Mouse (Mus musculus) heart, embryonic 11.5 days (tissue): ENCODE measurements around the gene Clstn2. TPM values are rescaled to one million over a fixed set of nuclear protein-coding genes. Genes with fewer than 3 reads are reported as not detected.

Experiments used
- ATAC-seq: fragments of 200-750 bp; cut with Nextera tagmentation; replicated peaks from 2 replicates; pipeline ENCODE4 v1.8.0; 2017; ENCODE audit warnings: moderate library complexity; ENCODE audit not compliant: insufficient number of reproducible peaks, low FRiP score, low TSS enrichment
- H3K27ac ChIP-seq: fragments of 300-500 bp; sonication (generic); 2 replicates; pipeline ENCODE4 v1.5.1; 2014; ENCODE audit warnings: mild to moderate bottlenecking, low read depth, low read length
- H3K27me3 ChIP-seq: fragments of 300-500 bp; sonication (generic); 2 replicates; pipeline ENCODE4 v1.6.1; 2014; ENCODE audit warnings: mild to moderate bottlenecking, low read length, mixed read lengths; ENCODE audit not compliant: control insufficient read depth, insufficient read depth
- H3K36me3 ChIP-seq: fragments of 300-500 bp; sonication (generic); 2 replicates; pipeline ENCODE4 v1.6.1; 2014; ENCODE audit warnings: mild to moderate bottlenecking, low read length, moderate library complexity, mixed read lengths; ENCODE audit not compliant: control insufficient read depth, insufficient read depth
- H3K4me1 ChIP-seq: fragments of 300-500 bp; sonication (generic); 2 replicates; pipeline ENCODE4 v1.6.1; 2014; ENCODE audit warnings: low read length; ENCODE audit not compliant: control insufficient read depth, insufficient read depth
- H3K4me2 ChIP-seq: fragments of 300-500 bp; sonication (generic); 2 replicates; pipeline ENCODE4 v1.6.1; 2014; ENCODE audit warnings: mild to moderate bottlenecking, moderate library complexity
- H3K4me3 ChIP-seq: fragments of 300-500 bp; sonication (generic); 2 replicates; pipeline ENCODE4 v1.5.1; 2014; ENCODE audit warnings: low read depth, low read length
- H3K9ac ChIP-seq: fragments of 300-500 bp; sonication (generic); 2 replicates; pipeline ENCODE4 v1.6.1; 2014; ENCODE audit warnings: mild to moderate bottlenecking, low read depth, low read length, moderate library complexity
- H3K9me3 ChIP-seq: fragments of 300-500 bp; sonication (generic); replicated peaks from 2 replicates; pipeline ENCODE4 v1.6.1; 2016; ENCODE audit warnings: low read length; ENCODE audit not compliant: control insufficient read depth
- WGBS: fragments of 180-500 bp; shearing (Covaris S2); extraction: QIAGEN DNeasy Blood & Tissue Kit; methylation state at CpG from one replicate; pipeline ENCODE4 v1.1.7; 2014; ENCODE audit not compliant: insufficient replicate concordance; 5-methylcytosine and 5-hydroxymethylcytosine counted together
- polyA plus RNA-seq: library from polyadenylated mRNA; unstranded; fragments of >200 nt; fragmentation: Nextera tagmentation; extraction: Ambion mirVana; gene quantifications from 2 replicates; pipeline ENCODE4 v1.2.1, GENCODE M21; 2014

Gene Clstn2
- polyA plus RNA-seq, 1 experiment from 2014 or later = 1.5 TPM

DNA sequence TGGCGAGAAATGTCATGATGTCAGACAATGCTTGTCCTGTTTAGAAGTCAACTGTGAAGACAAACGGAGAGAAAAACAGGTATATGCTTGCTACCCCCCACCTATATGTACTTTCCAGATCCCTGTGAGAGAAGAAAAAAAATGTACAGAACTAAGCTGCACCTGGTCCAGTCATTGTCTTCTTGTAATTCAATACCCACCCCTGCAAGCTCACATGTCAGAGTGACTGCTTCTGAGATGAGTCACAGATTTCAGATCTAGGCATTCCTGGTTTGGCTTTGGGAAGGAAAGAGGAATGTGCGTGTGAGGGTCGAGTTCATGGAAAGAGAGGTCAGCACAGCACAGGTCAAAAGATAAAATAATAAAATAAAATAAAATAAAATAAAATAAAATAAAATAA is 397.6 kb downstream of the Clstn2 start:
- no peak overlapping the region for H3K4me2 ChIP-seq
- no peaks in the 10 kb centered on the region for H3K36me3 ChIP-seq
- H3K9ac ChIP-seq = no peak overlapping the region
- no peaks in the 10 kb centered on the region for H3K27me3 ChIP-seq
- 59% methylated on average over 4 of the region's 4 CpGs for WGBS
- H3K27ac ChIP-seq = no peak overlapping the region
- H3K4me1 ChIP-seq = no peaks in the 10 kb centered on the region
- no peak overlapping the region for H3K4me3 ChIP-seq
- no peak for ATAC-seq
- no peaks in the 10 kb centered on the region for H3K9me3 ChIP-seq

DNA sequence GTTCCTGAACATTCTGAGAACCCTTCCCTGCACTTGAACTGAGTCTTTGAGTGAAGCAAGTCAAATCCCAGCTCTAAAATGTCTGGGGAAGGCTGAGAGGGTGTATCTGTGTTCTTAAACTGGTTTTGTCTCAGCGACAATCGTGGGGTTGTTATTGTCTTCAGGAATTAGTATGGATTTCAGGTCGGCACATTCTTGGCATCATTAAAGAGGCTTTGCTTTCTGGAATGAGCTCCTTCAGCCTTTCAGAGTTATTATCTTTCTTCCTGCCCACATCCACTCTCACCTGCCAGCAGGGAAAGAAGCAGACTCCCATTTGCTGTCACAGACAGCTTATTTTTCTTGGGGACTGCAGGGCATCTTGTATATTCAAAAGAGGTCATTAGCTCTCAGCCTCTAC is 398.1 kb downstream of the Clstn2 start:
- Histone ChIP-seq H3K36me3 (no peaks in the 10 kb centered on the region), H3K27ac (no peak overlapping the region), H3K4me1 (no peaks in the 10 kb centered on the region), H3K9ac (no peak overlapping the region), H3K27me3 (no peaks in the 10 kb centered on the region), H3K9me3 (no peaks in the 10 kb centered on the region), H3K4me3 (no peak overlapping the region), H3K4me2 (no peak overlapping the region)
- ATAC-seq = no peak
- WGBS = 71% methylated on average over 3 of the region's 3 CpGs

DNA sequence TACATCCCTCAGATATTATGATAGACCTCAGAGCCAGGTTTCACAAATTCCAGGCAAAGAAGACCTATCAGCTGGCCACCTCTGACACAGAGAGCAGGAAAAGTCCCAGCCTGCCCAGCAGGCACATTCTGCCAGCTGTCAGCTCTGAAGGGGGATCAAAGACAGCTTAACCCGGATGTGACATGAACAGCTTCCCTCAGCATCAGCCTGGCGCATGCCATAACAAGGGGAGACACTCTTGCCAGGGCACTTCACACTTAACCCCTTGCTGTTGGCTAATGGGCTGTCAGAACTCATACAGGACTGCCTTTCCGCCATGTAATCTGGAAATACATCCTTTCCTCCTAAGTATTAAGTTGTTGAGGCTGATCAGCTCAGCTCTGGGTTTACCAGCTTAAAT is 403.8 kb downstream of the Clstn2 start:
- Histone ChIP-seq H3K9me3 (no peaks in the 10 kb centered on the region), H3K36me3 (no peaks in the 10 kb centered on the region), H3K4me1 (no peaks in the 10 kb centered on the region), H3K4me3 (no peak overlapping the region), H3K9ac (no peak overlapping the region), H3K4me2 (no peak overlapping the region), H3K27ac (no peak overlapping the region), H3K27me3 (no peaks in the 10 kb centered on the region)
- WGBS = 35% methylated on average over 3 of the region's 3 CpGs
- no peak for ATAC-seq

DNA sequence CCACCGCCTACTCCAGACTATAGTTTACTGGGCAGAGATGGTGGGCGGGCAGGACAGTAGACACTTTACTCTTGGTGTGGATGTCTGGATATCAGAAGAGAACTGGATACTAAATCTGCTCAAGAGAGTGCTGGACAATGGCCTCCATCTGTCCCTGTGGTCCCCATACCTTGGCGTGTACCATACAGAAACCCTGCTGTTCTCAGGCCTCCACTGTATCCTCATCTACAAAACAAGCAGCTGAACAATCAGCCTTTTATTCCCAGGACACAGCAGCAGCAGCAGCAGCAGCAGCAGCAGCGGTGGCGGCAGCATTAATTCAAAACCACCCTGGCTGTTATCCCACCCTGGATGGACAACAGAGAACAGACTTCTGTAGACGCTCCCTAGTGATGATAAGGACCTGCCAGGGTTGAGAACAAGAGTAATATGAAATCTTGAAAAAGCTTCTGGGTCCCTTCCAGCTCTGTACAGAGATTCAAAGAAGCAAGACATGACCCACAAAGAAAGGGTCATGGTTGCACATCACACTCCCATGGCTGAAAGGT is 404.5 kb downstream of the Clstn2 start:
- Histone ChIP-seq H3K4me2 (no peak overlapping the region), H3K4me3 (no peak overlapping the region), H3K4me1 (no peaks in the 10 kb centered on the region), H3K36me3 (no peaks in the 10 kb centered on the region), H3K9me3 (no peaks in the 10 kb centered on the region), H3K9ac (no peak overlapping the region), H3K27me3 (no peaks in the 10 kb centered on the region), H3K27ac (no peak overlapping the region)
- WGBS = 63% methylated on average over 6 of the region's 6 CpGs
- ATAC-seq = no peak

DNA sequence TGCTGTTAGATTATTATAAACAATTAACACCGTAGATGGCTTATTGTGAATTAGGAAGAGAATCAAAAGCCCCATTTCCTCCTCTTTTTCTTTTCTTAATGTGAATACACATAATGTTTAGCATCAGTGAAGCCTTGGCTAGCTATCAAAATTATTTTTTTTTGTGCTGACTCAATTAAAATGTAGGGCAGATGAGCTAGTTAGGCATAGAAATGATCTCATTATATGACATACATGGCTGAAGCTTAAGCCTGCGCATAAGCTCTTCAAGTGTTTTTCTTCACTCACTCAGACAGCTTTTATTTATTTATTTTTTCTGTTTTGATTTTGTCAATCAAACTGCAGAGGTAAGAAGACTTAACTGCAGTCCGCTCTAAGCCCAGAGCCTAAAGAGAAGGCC is 405.1 kb downstream of the Clstn2 start:
- 82% methylated on average over 3 of the region's 3 CpGs for WGBS

DNA sequence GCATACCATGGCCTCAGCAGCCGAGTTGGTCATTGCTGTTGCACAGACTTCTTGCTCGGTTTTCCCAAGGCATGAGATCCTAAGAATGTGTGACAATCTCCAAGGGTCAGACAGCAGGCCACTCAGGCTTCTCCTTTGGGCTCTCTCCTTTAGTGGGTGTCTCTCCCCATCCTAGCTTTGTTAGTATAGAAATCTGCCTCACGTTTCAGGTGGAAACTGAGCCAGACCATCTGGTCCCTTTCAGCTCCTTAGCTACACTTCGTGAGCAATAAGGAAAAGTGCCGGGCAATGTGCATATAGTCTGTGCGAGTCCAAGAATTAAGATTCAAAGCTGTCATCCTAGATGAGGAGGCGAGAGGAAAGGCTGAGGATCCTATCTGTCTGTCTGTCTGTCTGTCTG is 422.4 kb downstream of the Clstn2 start:
- no peak for ATAC-seq
- 78% methylated on average over 7 of the region's 7 CpGs for WGBS
- Histone ChIP-seq H3K27ac (no peak overlapping the region), H3K4me3 (no peak overlapping the region), H3K9me3 (no peaks in the 10 kb centered on the region), H3K4me2 (no peak overlapping the region), H3K27me3 (no peaks in the 10 kb centered on the region), H3K9ac (no peak overlapping the region), H3K36me3 (no peaks in the 10 kb centered on the region), H3K4me1 (no peaks in the 10 kb centered on the region)

More for the DNA sequence above, 405.1 kb downstream of the Clstn2 start:
- Histone ChIP-seq H3K27me3 (no peaks in the 10 kb centered on the region), H3K27ac (no peak overlapping the region), H3K9me3 (no peaks in the 10 kb centered on the region), H3K4me2 (no peak overlapping the region), H3K4me3 (no peak overlapping the region), H3K4me1 (no peaks in the 10 kb centered on the region), H3K36me3 (no peaks in the 10 kb centered on the region), H3K9ac (no peak overlapping the region)
- no peak for ATAC-seq

DNA sequence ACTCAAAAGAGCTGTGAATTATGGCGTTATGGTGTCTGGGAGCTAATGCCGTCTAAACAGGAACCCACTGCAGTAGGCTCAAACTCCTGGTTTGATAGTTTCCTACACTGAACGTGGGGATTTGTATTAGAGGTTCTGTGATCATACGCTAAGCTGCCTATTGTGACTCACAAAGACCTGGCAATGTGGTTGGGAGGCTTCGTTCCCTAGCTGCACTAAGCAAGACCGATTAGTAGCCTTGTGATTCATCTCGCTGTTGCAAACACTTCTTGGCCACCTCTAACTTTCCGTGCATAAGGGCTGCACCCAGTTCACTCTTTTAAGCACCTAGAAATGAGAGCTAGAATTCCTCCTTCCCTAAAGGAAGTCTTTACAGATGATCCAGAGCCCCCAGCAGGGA is 429.3 kb downstream of the Clstn2 start:
- Histone ChIP-seq H3K4me3 (no peak overlapping the region), H3K9ac (no peak overlapping the region), H3K27me3 (no peaks in the 10 kb centered on the region), H3K27ac (no peak overlapping the region), H3K4me2 (no peak overlapping the region), H3K9me3 (no peaks in the 10 kb centered on the region), H3K36me3 (no peaks in the 10 kb centered on the region), H3K4me1 (no peaks in the 10 kb centered on the region)
- WGBS = 80% methylated on average over 8 of the region's 8 CpGs
- no peak for ATAC-seq

DNA sequence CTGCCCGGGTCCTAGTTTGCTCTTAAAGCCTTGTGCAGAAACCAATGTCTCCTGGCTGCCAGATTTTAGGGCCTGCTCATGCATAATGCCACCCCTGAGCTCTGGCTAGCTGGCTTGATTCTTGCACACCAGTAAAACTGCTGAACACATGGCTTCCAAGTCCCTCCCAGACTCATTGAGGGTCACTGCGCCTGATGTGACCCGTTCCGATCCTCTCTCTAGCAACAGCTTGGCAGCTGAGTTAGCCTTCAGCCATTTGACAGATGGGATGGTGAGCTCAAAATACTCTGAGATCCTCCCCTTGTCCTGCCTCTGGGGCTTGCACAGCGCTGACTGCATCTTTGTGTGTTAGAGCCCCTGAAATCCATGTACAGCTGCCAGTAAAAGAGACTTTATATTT is 430.5 kb downstream of the Clstn2 start:
- H3K9me3 ChIP-seq = no peaks in the 10 kb centered on the region
- no peak overlapping the region for H3K27ac ChIP-seq
- no peak overlapping the region for H3K9ac ChIP-seq
- no peaks in the 10 kb centered on the region for H3K27me3 ChIP-seq
- no peaks in the 10 kb centered on the region for H3K4me1 ChIP-seq
- H3K4me3 ChIP-seq = no peak overlapping the region
- no peaks in the 10 kb centered on the region for H3K36me3 ChIP-seq
- WGBS = 54% methylated on average over 5 of the region's 5 CpGs
- H3K4me2 ChIP-seq = no peak overlapping the region
- no peak for ATAC-seq

DNA sequence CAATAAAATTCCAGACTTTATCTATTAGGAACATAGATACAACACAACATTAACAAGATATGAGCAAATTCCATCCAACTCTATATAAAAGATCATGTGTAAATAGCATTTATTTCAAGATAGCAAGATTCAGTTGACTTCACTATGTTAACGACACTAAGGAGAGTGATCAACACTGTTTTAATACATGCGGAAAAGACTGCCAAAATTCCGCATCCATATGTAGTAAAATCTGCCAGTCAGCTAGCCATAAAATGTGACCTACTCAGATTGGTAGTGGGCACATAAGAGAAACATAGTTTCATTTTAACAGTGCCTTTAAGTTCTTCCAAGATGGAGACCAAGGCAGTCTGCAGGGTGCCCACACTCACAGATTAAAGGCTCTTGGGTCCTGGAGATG is 434.0 kb downstream of the Clstn2 start:
- no peak overlapping the region for H3K4me3 ChIP-seq
- no peaks in the 10 kb centered on the region for H3K4me1 ChIP-seq
- no peak overlapping the region for H3K4me2 ChIP-seq
- ATAC-seq = no peak
- no peak overlapping the region for H3K27ac ChIP-seq
- H3K27me3 ChIP-seq = no peaks in the 10 kb centered on the region
- no peaks in the 10 kb centered on the region for H3K36me3 ChIP-seq
- H3K9me3 ChIP-seq = no peaks in the 10 kb centered on the region
- no peak overlapping the region for H3K9ac ChIP-seq
- WGBS = 91% methylated on average over 3 of the region's 3 CpGs
